Mouse (Mus musculus) megakaryocyte, embryonic 14.5 days (primary cell): ENCODE measurements at regions not wholly inside any gene's neighbourhood (a gene's known extent, or its start where the extent isn't known, plus 50 kb on each side); places are given as distances from the start of the nearest gene placed in this dataset.

ENCODE experiments used
- FLI1 ChIP-seq: IDR thresholded peaks from 2 replicates; pipeline ENCODE4 v1.6.1; 2012; ENCODE audit warnings: low read length, inconsistent platforms, mixed read lengths
- GATA1 ChIP-seq: IDR thresholded peaks from 3 replicates; pipeline ENCODE4 v1.6.1; 2012; ENCODE audit warnings: mixed read lengths, low read length, inconsistent platforms, borderline replicate concordance

DNA sequence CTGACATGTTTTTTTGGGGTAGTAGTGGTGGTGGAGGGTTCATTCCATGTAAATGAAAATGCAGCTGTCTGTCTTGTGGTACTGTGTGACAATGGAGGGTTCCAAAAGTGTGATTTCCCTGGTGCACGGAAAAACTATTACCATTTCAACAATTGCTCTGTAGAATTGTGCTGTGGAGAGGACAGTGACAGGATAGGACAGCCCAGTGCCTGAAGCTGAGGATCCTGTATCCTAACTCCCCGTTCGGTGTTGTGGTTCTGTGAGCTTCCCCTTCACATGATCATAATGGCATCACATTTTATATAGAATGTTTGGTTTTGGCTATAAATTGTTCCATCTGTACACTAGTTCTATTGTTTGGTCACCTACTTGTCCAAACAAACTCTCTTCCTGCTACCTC lies 196.4 kb downstream of the Mex3b start:
- TF ChIP-seq FLI1 (no peak), GATA1 (no peak)
